Mouse (Mus musculus) erythroblast, adult 5-6 weeks (primary cell): Measurements from ENCODE around the gene Dok5. TPM values are rescaled to one million over a fixed set of nuclear protein-coding genes. Genes with fewer than 3 reads are reported as not detected.

Source experiments
- ATAC-seq: replicated peaks from 2 replicates; pipeline ENCODE4 v1.8.0; 2016; ENCODE audit warnings: moderate number of reproducible peaks, mild to moderate bottlenecking, moderate TSS enrichment, inconsistent platforms; ENCODE audit not compliant: poor library complexity, low FRiP score, severe bottlenecking
- total RNA-seq, 2 experiments: library from RNA; stranded (forward) in 1 of 2; stranded (reverse) in 1 of 2; fragments of 150-400 nt in 1 of 2; fragments of 200-764, 138-1000 nt in 1 of 2; gene quantifications; 2 replicates each; pipeline versions ENCODE4 v1.2.3 to v1.2.4; 2015 to 2017; ENCODE audit warnings: low replicate concordance in 2 of 2

The Dok5 gene
- total RNA-seq, 2 experiments from 2014 or later: not detected

DNA sequence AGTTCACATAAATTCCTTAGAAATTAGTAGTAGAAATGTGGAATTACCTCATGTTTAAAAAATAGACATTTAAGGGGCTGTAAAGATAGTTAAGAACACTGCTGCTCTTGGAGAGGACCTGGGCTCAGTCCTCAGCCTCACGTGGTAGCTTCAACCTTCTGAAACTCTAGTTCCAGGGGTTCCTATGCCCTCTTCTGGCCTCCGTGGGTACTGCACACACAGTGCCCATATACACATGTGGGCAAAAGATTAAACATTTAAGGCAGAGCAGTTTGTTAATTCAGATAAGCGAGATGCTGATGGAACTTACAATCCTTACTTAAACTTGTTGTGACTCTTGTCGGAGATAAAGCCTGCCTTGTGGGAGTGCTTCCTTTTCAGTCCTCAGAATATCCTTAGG, 118.5 kb downstream of the Dok5 start:
- no peak for ATAC-seq

DNA sequence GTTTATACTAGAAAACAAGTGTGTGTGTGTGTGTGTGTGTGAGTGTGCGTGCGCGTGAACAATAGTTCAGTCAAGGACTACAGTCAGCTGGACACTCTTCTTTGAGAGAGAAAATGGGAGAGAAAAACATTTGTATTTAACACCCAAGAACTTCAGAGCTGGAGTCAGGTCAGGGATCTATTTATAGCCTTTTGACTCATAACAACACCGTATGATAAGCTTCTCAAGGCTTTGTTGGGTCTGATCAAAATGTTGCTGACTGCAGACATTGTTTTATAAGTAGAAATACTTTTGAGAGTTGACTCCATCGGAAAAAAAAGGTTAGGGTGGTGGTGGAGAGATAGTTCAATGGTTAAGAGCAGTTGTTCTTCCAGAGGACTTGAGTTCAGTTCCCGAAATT, 120.7 kb downstream of the Dok5 start:
- no peak for ATAC-seq

DNA sequence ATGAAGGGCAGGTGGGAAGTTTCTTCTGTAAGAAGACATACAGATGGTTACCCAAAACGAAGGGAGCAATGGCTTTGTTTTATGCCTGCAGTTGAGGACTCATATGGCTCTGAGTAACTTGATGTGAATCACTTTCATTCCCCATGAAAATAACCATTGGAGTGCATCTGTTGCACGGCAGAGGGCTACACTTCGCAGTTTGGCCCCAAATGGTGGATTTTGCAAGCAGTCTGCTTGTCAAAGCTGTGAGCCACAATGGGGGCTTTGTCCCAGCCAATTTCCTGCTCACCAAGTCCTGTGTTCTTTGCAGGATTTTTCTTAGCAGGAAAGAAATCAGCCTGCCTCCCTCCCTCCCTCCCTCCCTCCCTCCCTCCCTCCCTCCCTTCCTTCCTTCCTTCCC, 123.6 kb downstream of the Dok5 start:
- ATAC-seq: no peak

DNA sequence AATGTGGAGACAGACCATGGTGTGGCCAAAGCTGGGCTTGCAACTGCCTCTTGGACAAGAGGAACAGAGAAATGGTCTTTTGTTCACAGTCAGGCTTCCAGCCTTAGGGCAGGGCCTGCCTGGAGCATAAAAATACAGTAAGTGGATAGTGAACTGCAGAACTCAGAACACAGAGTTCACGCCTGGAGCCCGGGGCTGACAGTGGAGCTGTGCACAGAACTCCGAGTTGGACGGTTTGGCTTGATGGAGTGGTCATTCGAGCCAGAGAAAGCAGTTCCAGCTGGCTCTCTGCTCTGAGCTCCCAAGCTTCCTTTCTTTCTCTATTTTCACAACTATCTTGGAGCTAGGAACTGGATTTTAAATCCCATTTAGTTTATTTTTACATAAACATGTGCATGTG, 124.5 kb downstream of the Dok5 start:
- no peak for ATAC-seq

DNA sequence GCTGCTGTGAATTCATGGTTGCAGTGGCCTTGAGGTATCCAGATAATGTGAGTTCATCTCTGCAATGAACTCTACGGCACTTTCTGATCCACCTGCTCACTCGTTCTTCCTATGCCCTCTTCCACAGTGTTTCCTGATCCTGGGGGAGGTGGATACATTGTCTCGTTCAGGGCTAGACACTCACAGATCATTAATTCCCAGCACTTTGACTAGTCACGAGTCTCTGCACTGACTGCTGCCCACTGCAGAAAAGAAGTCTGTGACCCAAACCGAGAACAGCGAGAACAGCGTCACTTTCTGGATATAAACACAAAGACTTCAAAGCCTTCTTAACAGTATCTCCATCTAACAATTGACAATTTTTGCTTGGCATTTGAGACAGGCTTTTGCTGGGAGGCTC, 125.9 kb downstream of the Dok5 start:
- no peak for ATAC-seq

DNA sequence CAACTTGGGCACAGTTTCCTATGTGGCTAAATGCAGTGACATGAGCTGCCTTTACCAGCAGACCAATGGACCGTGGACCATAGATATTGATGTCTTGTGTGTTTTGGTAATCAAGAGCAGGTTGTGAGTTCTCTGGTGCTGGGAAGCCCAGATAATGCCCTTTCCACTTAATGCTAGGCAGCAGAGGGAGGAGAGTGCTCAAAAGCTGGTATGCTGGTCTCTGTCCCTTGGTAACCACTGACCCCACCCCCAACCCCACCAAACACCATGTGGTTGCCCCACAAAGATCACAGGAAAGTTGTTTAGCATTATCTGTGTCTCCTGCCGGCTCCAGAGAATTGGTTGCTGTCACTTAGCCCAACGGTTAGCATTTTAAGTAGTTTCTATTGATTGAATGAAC, 127.0 kb downstream of the Dok5 start:
- ATAC-seq: no peak

DNA sequence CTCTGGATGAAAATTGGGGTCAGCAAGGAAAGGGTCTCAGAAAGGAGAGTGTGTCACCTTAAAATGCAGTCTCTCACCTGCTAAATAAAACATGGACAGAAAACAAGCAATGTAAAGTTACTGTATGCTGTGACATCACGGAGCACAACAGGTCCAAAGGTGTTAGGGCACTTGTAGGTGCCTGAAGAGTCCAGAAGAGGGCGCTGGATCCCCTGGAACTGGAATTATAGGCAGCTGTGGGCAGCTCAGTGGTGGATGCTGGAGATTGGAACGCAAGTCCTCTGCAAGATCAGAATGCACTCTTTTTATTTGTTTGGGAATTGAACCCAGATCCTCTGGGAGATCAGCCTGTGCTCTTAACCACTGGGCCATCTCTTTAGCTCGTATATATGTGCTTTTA, 129.0 kb downstream of the Dok5 start:
- ATAC-seq: no peak

DNA sequence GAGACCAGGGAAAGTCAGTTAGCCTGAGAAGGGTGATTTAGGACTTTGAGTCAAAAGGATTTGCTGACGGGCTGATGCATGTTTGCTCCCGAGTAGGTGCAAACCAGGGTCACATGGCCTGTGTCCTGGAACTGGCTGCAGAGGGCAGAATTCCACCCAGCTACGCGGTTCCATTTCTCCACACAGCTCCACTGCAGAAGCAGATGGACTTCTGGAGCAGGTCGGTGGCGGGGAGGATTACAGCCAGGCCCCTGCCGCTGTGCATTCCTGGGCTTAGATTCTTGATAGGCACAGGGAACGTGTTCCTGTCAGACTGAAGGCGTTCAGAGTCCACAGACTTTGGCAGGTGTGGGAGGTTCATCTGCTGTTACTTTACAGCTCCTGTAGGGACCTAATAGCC, 131.2 kb downstream of the Dok5 start:
- ATAC-seq: no peak

DNA sequence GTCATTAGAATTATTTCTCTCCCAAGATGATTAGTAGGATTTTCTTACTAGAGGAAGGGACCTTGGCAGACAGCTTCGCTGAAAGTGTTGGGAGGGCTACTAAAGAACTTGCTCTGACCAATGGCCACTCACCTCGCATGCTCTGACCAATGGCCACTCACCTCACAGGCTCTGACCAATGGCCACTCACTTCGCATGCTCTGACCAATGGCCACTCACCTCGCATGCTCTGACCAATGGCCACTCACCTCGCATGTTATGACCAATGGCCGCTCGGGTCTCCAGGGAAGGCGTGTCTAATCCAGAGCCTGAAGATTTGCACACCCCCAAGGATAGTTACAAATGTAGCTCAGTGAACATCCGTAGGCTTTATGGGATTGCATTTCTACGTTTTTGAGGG, 131.6 kb downstream of the Dok5 start:
- no peak for ATAC-seq

DNA sequence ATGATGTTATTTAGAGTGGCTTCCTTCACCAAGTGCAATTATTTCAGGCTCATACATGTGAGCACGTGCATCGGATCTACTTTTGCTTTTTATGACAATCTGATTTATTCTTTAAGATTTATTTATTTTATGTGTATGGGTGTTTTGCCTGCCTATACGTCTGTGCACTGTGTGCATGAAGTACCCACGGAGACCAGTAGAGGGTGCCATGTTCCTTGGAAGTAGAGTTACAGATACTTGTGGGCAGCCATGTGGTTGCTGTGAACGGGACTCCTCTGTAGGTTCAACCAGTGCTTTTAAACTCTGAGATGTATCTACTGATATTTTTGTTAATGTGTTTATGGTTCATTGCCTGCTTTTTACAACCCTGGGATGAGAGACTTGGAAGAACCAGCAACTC, 132.4 kb downstream of the Dok5 start:
- no peak for ATAC-seq

DNA sequence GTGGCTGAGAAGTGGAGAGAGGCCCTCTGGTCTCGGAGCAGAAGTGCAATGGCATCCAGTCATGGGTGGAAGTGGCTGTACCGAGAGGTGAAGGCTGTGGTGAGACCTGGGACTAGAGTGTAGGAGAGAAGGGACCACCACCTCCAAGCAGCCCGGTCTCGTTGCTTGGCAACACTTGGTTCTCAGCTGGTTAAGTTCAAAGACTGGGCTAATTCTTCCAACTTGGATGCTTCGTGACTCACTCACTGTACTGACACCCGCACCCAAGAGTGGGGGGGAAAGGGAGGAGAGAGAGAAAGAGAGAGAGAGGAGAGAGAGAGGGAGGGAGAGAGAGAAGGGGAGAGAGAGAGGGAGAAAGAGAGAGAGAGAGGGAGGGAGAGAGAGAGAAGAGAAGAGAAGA, 133.2 kb downstream of the Dok5 start:
- no peak for ATAC-seq

DNA sequence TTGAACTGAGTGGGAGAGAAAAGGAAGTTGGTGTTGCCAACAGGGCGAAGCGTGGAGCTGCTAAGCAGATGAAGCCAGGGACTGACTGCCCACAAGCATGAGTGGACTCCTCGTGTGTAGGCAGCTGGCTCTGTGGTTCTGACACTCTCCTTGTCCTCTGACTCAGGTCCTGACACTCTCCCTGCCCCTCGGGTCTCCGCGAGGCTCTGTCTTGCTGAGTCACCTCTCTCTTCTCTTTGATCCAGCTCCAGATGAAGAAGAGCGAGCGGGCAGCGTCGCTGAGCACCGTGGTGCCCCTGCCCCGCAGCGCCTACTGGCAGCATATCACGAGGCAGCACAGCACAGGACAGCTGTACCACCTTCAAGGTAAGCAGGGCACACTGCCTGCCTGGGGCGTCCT, 139.0 kb downstream of the Dok5 start:
- no peak for ATAC-seq

DNA sequence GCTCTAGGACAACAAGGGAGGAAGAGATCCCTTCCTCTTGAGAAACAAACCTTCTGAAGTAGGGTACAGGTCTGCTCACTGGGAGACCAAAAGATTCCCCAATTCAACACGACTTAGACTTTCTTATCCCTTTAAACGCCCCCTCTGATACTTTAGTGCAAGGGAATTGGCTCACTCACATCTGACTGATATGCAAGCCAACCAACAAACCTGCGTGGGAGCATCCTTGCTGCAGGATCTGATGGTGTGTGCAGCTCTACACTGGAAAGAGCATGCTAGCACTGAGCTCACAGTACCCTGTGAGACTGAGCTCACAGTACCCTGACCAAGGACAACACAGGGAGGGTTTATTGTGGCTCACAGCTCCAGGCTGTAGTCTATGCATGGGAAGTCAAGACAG, 139.9 kb downstream of the Dok5 start:
- no peak for ATAC-seq

DNA sequence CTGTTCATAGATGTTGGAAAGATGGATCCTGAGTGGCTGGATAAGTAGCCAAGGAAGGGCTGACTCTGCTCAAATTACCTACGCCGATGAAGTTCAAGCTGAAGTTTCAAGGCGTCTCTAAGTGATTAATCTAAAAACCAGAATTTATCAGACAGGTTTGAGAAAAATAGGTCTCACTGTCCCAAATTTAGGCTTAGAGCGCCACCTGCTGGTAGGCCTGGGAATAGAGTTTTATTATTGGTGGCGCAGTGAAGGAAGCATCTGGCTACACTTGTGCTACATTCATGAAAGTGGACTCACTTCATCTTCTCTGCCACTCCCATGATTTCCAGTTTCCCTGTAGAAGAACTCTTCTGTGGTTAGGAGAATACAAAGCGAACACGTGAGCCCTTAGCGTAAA, 141.8 kb downstream of the Dok5 start:
- ATAC-seq: no peak

DNA sequence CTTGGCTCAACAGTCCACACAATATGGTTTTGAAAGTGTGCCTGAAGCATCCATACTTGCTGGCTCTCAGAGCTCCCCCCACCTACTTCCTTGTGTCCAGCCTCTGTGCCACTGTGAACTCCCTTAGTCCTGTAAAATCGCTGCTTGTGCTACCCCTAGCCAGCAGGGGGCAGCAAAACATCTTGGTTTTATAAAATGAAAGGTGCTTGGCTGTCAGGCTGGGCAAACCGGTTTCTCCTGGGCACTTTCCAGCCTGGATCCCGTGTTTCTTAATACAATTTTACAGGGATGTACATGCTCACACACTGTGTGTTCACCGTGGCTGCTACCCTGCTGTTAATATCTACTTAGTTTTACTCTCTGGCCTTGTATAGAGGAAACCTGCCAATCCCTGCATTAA, 145.9 kb downstream of the Dok5 start:
- no peak; the same call in 1 of the 2 replicates for ATAC-seq

DNA sequence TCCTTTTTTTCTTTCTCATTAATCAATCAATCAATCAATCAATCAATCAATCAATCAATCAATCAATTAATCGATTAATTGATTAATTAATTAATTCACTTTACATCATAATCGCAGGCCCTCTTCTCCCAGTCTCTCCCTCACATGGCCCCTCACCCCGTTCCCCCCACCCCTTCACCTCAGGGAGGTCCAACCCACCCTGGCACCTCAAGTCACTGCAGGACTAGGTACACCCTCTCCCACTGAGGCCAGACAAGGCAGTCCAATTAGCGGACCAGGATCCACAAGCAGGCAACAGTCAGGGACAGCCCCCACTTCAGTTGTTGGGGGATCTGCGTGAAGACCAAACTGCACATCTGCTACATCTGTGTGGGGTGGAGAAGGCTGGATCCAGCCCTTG, 146.3 kb downstream of the Dok5 start:
- ATAC-seq: no peak

DNA sequence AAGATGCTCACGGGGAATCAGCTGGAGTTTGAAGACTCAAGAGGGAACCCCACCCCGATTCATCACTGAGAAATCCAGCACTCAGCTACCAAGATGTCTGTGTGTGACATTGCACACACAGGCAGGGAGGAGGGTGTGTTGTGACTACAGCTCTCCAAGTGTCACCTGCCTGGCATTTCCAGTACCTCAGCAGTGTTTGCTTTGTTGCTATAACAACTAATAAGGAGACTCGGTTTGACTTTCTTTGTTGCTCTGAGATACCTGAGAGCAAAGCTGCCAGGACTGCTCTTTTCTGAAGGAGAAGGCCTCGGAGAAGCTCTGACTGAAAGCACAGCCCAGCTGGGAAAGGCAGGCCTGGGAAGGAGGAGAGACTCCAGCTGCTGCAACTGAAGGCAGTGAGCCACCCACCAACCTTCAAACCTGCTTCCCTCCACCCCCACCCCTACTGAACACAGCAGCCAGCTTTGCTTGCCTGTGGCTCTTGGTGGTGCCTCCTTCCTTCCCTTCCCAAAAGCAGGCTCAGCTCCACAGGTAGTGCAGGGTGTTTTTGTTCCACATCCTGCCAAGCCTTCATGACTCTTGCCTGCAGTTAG, 152.7 kb downstream of the Dok5 start:
- no peak for ATAC-seq

DNA sequence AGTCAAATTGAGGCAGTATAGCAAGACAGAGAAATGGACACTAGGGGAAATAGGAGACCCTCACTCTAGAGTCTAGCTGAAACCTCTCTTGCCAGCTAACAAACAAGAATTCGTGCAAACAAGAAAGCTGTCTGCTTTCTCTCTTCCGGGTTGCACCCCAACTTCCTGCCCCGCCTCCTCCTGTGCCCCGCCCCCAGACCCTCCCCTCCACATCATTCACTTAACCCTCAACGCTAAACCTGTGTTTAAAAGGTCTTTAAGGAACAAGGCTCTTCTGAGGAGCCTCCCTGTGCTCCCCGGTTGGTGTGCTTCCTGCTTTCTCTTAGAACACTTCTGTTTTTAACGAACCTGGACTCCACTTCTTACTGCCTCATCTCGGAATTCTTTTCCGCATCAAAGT, 156.4 kb downstream of the Dok5 start:
- no peak for ATAC-seq

DNA sequence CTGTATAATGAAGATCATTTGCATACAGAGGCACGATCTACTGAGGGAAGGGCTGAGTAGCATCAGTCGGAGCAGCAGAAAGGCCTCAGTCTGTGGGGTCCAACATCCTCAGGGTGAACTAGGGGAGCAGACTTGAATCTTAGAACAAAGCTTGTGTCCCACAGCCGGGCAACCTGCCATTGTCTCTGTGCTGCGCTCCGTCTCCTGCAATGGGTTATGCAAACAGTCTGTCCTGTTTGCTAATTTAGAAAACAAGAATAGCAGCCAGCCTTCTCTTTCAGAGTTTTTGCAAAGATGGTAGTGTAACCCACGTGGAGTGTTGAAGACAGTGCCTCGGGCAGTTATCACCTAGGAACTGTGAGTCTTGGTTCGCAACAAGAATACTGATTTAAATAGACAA, 163.5 kb downstream of the Dok5 start:
- ATAC-seq: no peak

DNA sequence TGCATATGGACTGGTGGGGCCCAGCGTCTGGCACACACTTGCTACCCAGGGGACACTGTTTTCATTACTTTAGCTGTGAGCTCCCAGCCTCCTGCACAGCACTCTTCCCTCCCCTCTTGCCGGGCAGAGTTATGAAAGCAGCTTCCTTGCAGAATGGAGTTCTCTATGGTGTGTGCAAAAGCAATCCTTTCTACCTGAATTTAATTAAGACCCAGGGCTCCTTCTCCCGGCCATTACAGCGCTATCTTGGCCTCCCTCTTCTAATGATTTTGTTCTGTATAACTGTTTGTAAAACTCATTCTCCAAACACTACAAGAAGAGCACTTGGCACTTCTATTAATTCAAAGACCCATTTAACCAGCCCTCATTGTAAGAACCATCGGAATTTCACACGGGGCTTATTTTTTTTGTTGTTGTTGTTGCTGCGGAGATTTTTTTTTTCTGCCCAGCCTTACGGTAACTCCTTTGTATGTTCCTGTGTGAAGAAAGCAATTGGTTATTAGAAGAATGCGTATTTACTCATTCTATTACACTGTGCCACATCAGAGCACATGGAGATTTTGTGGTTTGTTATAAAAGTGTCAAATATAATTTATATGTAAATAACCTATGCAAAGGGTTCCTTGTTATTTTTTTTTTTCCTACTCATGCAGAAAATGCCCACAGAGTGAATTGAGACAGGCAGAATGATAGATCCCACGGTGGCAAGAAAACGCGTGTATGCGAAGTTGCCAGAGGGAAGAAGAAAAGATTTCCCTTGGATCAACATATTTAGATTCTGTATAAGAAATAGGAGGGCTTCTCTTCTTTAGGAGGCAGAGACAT, 170.8 kb downstream of the Dok5 start:
- no peak for ATAC-seq

DNA sequence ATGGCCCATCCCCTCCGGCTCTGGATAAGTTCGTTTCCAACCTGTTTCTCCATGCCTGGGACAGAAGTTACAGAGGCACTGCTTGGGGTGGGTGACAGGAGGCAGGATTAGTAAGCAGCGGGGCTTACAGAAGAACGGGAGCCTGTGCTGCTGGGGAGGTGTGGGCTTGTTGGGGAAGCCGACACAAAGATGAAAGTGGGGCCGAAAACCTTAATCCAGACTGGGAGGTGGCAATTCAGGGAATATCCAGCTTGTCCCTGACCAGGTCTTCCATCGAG, 171.4 kb downstream of the Dok5 start:
- ATAC-seq: no peak

DNA sequence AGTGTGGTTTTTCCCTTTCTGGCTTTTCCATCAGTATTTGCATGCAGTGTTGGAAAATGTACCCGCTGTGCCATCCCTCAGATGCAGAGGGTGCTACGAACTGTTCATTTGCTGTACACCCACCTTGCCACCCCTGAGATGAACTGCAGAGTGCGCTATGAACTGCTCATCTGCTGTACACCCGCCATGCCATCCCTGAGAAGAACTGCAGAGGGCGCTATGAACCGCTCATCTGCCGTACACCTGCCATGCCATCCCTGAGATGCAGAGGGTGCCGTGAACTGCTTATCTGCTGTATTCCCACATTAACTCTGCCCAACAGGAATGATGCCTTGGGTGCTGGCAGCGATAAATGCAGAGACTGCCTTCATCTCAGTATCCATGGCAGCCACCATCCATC, 171.8 kb downstream of the Dok5 start:
- ATAC-seq: no peak
